ENCODE assay signal across 7 mouse cellular contexts in the genomic region with DNA sequence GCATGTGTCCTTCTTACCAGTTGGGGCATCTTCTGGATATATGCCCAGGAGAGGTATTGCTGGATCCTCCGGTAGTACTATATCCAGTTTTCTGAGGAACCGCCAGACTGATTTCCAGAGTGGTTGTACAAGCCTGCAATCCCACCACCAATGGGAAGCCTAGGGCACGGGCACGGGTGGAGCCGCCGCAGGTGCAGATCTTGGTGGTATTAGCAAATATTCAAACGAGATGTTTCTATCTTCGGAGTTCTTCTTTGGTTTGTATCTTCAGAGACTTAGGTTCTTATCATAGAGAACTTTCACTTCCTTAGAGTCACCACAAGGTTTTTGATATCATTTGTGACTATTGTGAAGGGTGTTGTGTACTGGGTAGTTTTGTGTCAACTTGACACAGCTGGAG.
DNase-seq lines count a peak whose midpoint lies in the region; ATAC-seq and TF ChIP-seq lines count a peak whose summit lies in the region.
"Not testable (repeated sequence)": the region's sequence is repeated elsewhere in the genome, so short reads cannot be mapped to it uniquely, and the experiment has no call there.

No protein-coding gene starts in this region.

- H3K4me3 ChIP-seq in liver, adult 2 months (ENCODE audit: insufficient read depth, low read depth, low read length); midbrain, embryonic 14.5 days (replicated peaks; ENCODE audit: low read depth, low read length): not testable (repeated sequence)

- not testable (repeated sequence) for H3K79me2 ChIP-seq in liver, adult 2 months (ENCODE audit: control insufficient read depth, insufficient read depth, low read length)

- not testable (repeated sequence) for TF ChIP-seq POLR2A in liver, adult 2 months (IDR thresholded peaks at IDR 0.05; ENCODE audit: extremely low read depth, insufficient read depth, low read length)

- H3K4me2 ChIP-seq in midbrain, embryonic 14.5 days (ENCODE audit: low read length): not testable (repeated sequence)

- not testable (repeated sequence) for ATAC-seq in midbrain, embryonic 14.5 days (ENCODE audit: low FRiP score, low TSS enrichment)

- not testable (repeated sequence) for H3K36me3 ChIP-seq in liver, adult 2 months (ENCODE audit: control insufficient read depth, insufficient read depth, low read length); midbrain, embryonic 14.5 days (ENCODE audit: control insufficient read depth, insufficient read depth, low read length); splenic B cell, adult 2 months (ENCODE audit: control insufficient read depth, insufficient read depth, low read length, poor library complexity, severe bottlenecking)

- H3K27ac ChIP-seq in liver, adult 2 months (replicated peaks; ENCODE audit: insufficient read depth, low read depth, low read length); midbrain, embryonic 14.5 days (replicated peaks; ENCODE audit: low read depth, low read length): not testable (repeated sequence)

- DNase-seq in ZHBTc4 (ENCODE audit: low read depth, low spot score): peak; percentile 78
- peak; percentile 14 to 50 for DNase-seq in cerebellum, postnatal 14 days
- DNase-seq in gastrocnemius, adult 18-20 months (ENCODE audit: low spot score): peak; percentile 0
- DNase-seq in induced T-regulatory cell, adult 2 months (ENCODE audit: low read depth): peak; percentile 58
- peak; percentile 0 for DNase-seq in liver, adult 2 months (ENCODE audit: extremely low read depth, low read depth, low spot score)
- DNase-seq in midbrain, embryonic 14.5 days: peak; percentile 69
- DNase-seq in splenic B cell, adult 2 months (ENCODE audit: low read depth, low spot score): peak; percentile 60

- WGBS in liver, adult 2 months: 85% methylated on average over 7 of the region's 8 CpGs
- WGBS in midbrain, embryonic 14.5 days: 91% methylated on average over 8 of the region's 8 CpGs

- not testable (repeated sequence) for H3K9ac ChIP-seq in liver, adult 2 months (ENCODE audit: low read depth, low read length); midbrain, embryonic 14.5 days (replicated peaks; ENCODE audit: low read length)

- not testable (repeated sequence) for TF ChIP-seq CTCF in liver, adult 2 months (IDR thresholded peaks at IDR 0.05; ENCODE audit: low read depth, low read length)

- H3K9me3 ChIP-seq in midbrain, embryonic 14.5 days (ENCODE audit: control insufficient read depth, low read length): not testable (repeated sequence)

- H3K4me1 ChIP-seq in liver, adult 2 months (ENCODE audit: control insufficient read depth, insufficient read depth, low read length); midbrain, embryonic 14.5 days (ENCODE audit: control insufficient read depth, insufficient read depth, low read length): not testable (repeated sequence)

- H3K27me3 ChIP-seq in liver, adult 2 months (ENCODE audit: control insufficient read depth, insufficient read depth, low read length); midbrain, embryonic 14.5 days (ENCODE audit: control insufficient read depth, insufficient read depth, low read length); splenic B cell, adult 2 months (ENCODE audit: control insufficient read depth, insufficient read depth, low read length, poor library complexity, severe bottlenecking): not testable (repeated sequence)

Comparison
In these comparisons a context has a peak if more than half of its experiments do, and no peak if none do; other contexts are left out.
1. DNase-seq: peak in every context shown above with its lines; median percentile 78 in ZHBTc4; 69 in midbrain, embryonic 14.5 days; 60 in splenic B cell, adult 2 months; 58 in induced T-regulatory cell, adult 2 months; 32 in cerebellum, postnatal 14 days; 0 in gastrocnemius, adult 18-20 months; 0 in liver, adult 2 months.